Mouse (Mus musculus): ENCODE measurements around the gene Ramp3. TPM values are rescaled to one million over a fixed set of nuclear protein-coding genes. Genes with fewer than 3 reads are reported as not detected.
A peak's percentile ranks its signal among the peaks of the same experiment; 100 is the strongest.
"Not testable (repeated sequence)": the region's sequence is repeated elsewhere in the genome, so short reads cannot be mapped to it uniquely, and the experiment has no call there.

The Ramp3 gene
- polyA plus RNA-seq (2017; shearing (Covaris generic)): 1 to 10 TPM; 4.2 to 5.6 TPM

- ATAC-seq: peak; percentile 60
Measured at GRCm38 (mm10) chr11:6658271-6658670, at the start of gene Ramp3. TSS of gene Ramp3 (plus strand) at chr11:6658521.

GRCm38 (mm10) chr11:6615250-6616205 lies 42.8 kb upstream of the Ramp3 start:
- no peak for ATAC-seq

- ATAC-seq: no peak
Measured at GRCm38 (mm10) chr11:6623704-6624103, 34.6 kb upstream of the Ramp3 start.

GRCm38 (mm10) chr11:6624619-6625382 lies 33.5 kb upstream of the Ramp3 start:
- no peak for ATAC-seq

GRCm38 (mm10) chr11:6625478-6626387 lies 32.6 kb upstream of the Ramp3 start, which contains the start of gene Tbrg4:
TSS of gene Tbrg4 (minus strand) at chr11:6626067.
- peak; percentile 88 for ATAC-seq

- no peak for ATAC-seq
Measured at GRCm38 (mm10) chr11:6626388-6626772, 31.9 kb upstream of the Ramp3 start.

GRCm38 (mm10) chr11:6627731-6628130 lies 30.6 kb upstream of the Ramp3 start:
- ATAC-seq: peak; percentile 45

- ATAC-seq: peak; percentile 20
Measured at GRCm38 (mm10) chr11:6628568-6628967, 29.8 kb upstream of the Ramp3 start.

GRCm38 (mm10) chr11:6629655-6630054 lies 28.7 kb upstream of the Ramp3 start:
- ATAC-seq: no peak

- no peak for ATAC-seq
Measured at GRCm38 (mm10) chr11:6636150-6636549, 22.2 kb upstream of the Ramp3 start.

- no peak for ATAC-seq
Measured at GRCm38 (mm10) chr11:6638537-6638936, 19.8 kb upstream of the Ramp3 start, which contains the start of gene Wap. TSS of gene Wap (minus strand) at chr11:6638637.

GRCm38 (mm10) chr11:6639072-6639471 lies 19.2 kb upstream of the Ramp3 start:
- no peak for ATAC-seq

- no peak for ATAC-seq
Measured at GRCm38 (mm10) chr11:6644566-6644965, 13.8 kb upstream of the Ramp3 start.

- no peak for ATAC-seq
Measured at GRCm38 (mm10) chr11:6647831-6648724, 10.2 kb upstream of the Ramp3 start.

- no peak for ATAC-seq
Measured at GRCm38 (mm10) chr11:6650519-6650918, 7.8 kb upstream of the Ramp3 start.

GRCm38 (mm10) chr11:6652978-6653377 lies 5.3 kb upstream of the Ramp3 start:
- ATAC-seq: not testable (repeated sequence)

GRCm38 (mm10) chr11:6654903-6655302 lies 3.4 kb upstream of the Ramp3 start:
- ATAC-seq: peak; percentile 78

- ATAC-seq: no peak
Measured at GRCm38 (mm10) chr11:6661206-6661605, 2.9 kb downstream of the Ramp3 start.

- ATAC-seq: no peak
Measured at GRCm38 (mm10) chr11:6666634-6667033, 8.3 kb downstream of the Ramp3 start.

- no peak for ATAC-seq
Measured at GRCm38 (mm10) chr11:6669041-6669440, 10.7 kb downstream of the Ramp3 start.

GRCm38 (mm10) chr11:6670044-6670443 lies 11.7 kb downstream of the Ramp3 start:
- ATAC-seq: no peak
